Mouse (Mus musculus): Measurements from ENCODE around the gene G3bp2.

Gene G3bp2

GRCm38 (mm10) chr5:92011756-92012155 lies 71.8 kb downstream of the G3bp2 start:
- no peak for DNase-seq (ENCODE audit: low spot score)

GRCm38 (mm10) chr5:92009827-92010226 lies 73.7 kb downstream of the G3bp2 start:
- DNase-seq (ENCODE audit: low spot score) = no peak

- DNase-seq (ENCODE audit: low spot score) = peak; percentile 22
Observed at GRCm38 (mm10) chr5:92003011-92003410, 80.5 kb downstream of the G3bp2 start.

Data from lung, postnatal 25 days (tissue).